Mouse (Mus musculus) adrenal gland, postnatal 14 days (tissue): Measurements from ENCODE around the gene Pik3r2. TPM values are rescaled to one million over a fixed set of nuclear protein-coding genes. Genes with fewer than 3 reads are reported as not detected.

ENCODE experiments used
- DNase-seq: peaks from one replicate; pipeline ENCODE4 v3.0.0; 2021; ENCODE audit warnings: mixed read lengths
- microRNA-seq, 2 experiments: library from miRNA; unstranded; fragments of <30 nt; microRNA quantifications; one replicate each; pipeline ENCODE4 v1.2.0; 2021
- total RNA-seq: library from RNA; stranded (reverse); gene quantifications from 2 replicates; pipeline ENCODE4 v1.2.3, GENCODE M21; 2021

The Pik3r2 gene
- total RNA-seq, 1 experiment from 2014 or later: 35.4 TPM

DNA sequence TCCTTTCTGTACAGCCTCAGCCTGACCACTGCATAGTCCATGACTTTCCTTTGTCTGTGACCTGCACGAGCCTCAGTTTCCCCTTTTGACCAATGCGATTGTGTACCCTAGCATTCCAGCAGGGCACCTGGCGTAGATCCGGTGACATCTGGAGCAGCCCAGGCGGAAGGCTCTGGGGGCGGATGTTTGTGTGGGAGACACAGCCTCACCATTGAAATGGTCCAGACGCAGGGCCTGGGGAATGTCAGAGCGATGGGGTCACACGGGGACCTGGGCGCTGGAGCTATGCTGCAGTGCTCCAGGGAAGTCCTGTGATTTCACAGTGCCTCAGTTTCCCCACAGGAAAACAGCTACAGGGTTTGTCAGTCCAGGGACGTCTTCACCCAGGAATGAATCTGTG lies 34.3 kb downstream of the Pik3r2 start:
- no peak for DNase-seq

DNA sequence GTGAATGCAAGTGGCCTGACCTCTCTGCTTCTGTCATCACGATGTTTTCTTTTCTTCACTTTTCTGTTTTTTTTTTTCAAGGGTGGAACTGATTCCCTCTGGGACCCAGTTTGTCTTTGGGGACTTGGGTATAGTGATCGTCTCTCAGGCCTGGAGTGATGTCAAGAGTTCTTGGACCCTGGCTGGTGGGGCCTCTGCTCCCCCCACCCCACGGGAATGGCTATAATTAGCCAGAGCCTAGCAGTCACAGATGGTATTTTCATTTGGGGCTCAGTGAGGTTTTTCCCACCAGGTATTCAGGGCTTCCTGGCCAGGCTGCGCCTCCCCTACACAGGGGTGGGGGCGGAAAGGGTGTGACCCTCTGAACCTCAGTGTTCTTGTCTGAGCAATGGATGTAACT lies 34.9 kb downstream of the Pik3r2 start:
- DNase-seq: no peak

- no peak for DNase-seq
These were observed 38.3 kb downstream of the Pik3r2 start for GRCm38 (mm10) chr8:70738211-70738610.

DNA sequence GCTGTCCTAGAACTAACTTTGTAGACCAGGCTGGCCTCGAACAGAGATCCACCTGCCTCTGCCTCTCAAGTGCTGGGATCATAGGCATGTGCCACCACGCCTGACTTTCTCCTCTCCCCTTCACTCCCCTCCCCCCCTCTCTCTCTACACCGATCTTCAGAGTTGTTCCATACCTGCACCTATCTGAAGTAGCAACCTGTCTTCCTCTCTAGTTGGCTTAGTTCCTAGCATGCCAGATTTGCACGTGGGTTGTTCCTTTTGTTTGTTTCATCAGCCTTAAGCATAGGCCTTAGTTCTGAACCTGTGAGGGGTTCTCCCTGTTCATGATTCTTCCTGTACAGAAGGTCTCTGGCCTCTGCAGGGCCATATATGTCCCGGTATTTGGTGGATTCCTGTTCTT lies 38.8 kb downstream of the Pik3r2 start:
- no peak for DNase-seq

DNA sequence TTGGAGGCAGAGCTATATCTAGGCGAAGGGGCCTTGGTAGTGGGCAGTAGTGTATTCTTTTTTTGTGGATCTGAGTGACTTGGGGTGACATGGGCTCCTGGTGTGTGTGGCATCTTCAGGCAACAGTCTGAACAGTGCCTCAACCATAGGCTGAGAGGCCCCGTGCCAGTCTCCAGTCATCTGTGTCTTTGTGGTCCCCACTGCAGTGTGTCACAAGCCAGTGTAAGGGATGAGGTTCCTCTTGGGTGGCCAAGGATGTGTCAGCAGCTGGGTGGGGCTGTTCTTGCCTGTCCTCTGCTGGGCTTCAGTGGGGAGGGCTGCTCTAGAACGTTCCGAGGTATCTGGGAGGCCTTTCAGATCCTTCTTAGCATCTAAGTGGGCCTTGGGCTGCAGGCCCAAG lies 45.6 kb downstream of the Pik3r2 start:
- DNase-seq: no peak

- no peak for DNase-seq
These were observed 46.6 kb downstream of the Pik3r2 start for GRCm38 (mm10) chr8:70729808-70730475.

DNA sequence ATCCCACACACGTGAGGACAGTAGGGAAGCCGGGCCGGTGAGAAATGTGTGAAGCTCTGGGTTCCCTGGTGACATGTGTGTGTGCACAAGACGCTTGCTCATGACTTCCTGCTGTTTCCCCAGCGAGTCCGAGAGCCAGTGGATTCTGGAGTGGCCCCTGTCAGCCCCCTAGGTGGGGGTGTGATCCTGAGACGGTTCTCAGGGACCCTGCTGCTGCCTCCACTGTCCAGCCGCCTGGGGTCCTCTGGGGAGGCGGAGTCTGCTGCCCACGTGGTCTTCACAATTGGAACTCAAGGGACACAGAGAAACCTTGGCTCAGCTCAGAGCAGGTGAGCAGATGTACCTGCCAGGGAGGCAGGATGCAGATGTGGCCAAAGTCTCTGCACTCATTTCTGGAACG lies 49.8 kb downstream of the Pik3r2 start:
- DNase-seq: no peak

DNA sequence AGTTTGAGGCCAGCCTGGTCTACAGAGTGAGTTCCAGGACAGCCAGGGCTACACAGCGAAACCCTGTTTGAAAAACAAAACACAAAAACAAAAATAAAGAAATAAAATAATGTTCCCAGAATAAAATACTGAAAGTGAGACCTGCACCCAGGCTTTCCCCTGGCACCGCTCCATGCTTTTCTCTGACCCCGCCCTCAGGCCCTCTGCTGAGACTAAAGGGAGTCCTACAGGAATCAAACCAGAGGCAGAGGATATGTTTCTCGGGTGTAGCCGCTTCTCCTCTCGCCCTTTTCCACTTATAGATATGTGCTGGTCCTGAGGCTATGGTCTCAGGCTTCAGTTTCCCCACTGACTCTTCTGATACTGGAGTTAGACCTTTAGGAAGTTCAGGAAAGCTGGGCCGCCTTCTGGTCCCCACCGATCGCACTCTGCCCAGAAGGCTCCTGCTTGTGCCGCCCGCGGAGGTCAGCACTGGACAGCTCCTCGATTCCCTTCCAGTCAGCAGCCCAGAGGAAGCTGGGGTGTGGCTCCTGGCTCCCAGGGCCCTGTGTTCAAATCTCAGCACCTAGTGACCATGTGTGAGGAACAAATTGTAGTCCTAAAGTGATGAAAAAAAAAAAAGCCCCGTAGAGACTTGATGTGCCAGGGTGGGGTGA lies 50.6 kb downstream of the Pik3r2 start:
- DNase-seq: peak; percentile 66

GRCm38 (mm10) chr8:70724216-70724615 lies 52.3 kb downstream of the Pik3r2 start:
- no peak for DNase-seq

DNA sequence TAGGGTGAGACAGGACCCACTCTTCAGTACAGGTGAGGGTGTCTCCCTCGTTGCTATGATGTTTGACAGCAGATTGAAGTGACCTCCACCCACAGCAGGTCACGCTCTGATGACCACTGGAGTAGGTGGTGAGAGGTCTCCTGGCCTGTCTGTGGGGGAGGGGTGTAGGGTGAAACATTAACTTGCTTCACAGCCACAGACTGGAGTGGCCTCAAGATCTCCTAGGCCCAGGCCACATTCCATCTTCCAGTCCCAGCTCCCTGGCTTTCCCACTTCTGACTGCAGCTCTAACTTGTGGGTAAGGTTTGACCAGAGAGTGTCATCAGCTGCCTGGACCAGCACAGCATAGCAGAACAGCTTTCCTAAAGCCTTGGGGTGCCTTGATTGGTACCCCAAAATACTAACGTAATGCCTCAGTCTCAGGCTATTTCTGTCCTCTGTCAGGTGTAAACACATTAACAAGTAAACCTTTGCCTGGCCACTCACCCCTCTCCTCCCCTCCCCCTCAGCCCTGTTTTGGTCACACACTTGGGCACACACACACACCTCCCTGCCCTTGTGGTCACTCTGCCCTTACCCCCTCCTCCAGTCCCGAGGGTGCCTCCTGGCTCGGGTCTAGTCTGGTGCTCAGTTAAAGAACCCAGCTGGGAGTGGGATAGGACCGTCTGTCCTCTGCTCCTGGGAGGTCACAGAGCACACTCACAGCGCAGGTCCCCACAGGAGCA lies 52.9 kb downstream of the Pik3r2 start, which contains the start of gene Pde4c:
Gene Pde4c (plus strand): TSS at position 235 of the 725 bp plus-strand sequence.
- DNase-seq: no peak

- DNase-seq: no peak
These were observed 54.9 kb downstream of the Pik3r2 start for GRCm38 (mm10) chr8:70721601-70722000.

GRCm38 (mm10) chr8:70720739-70721138 lies 55.8 kb downstream of the Pik3r2 start:
- peak; percentile 85 for DNase-seq

DNA sequence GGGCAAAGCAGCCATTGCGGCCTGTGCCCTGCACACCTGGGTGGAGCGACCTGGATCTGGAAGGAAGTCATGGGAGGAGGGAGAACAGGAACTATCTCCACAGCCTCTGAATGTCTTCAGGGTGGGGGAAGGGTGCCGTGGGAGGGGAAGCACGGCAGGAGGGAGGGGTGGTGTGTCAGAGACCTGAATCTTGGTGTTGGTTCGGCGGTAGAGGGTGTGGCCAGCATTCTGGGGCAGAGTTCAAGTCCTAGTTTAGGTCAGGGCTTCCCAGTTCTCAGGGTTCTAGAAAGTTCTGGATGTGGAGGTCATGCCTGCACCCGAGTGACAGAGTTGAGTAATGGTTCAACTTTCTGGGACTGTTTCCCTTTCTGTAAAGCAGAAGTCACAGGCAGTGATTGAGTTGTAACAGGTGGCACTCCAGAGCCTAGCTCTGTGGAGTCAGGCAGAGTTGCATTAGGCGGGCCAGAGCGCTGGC lies 56.7 kb downstream of the Pik3r2 start:
- DNase-seq: no peak

DNA sequence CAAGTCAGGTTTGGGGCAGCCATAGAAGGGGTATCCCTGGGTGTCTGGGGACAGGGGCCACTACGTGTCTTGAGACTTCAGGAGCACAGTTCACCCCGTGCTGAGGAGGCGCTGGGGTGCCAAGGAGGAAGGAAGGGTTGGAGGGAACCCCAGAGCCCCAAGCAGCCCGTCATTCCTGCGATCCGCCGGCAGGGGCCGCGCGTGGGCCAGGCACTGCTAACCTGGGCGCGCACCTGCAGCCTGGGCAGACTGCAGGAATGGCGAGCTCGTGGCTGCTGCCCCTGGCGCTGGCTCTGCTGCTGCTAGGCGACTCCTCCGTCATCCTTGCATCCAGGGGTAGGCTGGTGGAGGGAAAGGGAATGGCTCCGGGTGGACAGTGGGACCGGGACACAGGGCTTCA lies 58.2 kb downstream of the Pik3r2 start, which contains the start of gene Gm3336:
Gene Gm3336 (plus strand): TSS at position 247 of the 400 bp plus-strand sequence.
- DNase-seq: peak; percentile 77

Small RNA genes lying within 50 kb of the gene (microRNA-seq; reads per million reads assigned to microRNA genes)
- 0.43 to 1.1 reads per million in 2 experiments for gene Mir7240

Other genes starting within 250 kb of the Pik3r2 start
- 235 and 252 TPM in 2 replicates for gene Fkbp8, start 249.0 kb downstream of the Pik3r2 start, total RNA-seq
- gene Kxd1, start 248.8 kb downstream of the Pik3r2 start, total RNA-seq: 78.9 and 83.1 TPM in 2 replicates
- 22.4 and 22.9 TPM in 2 replicates for gene Ell, start 237.3 kb downstream of the Pik3r2 start, total RNA-seq
- 77.2 and 84.7 TPM in 2 replicates for gene Isyna1, start 182.3 kb downstream of the Pik3r2 start, total RNA-seq
- 84.4 and 102 TPM in 2 replicates for gene Ssbp4, start 167.8 kb downstream of the Pik3r2 start, total RNA-seq
- 1.6 and 2.0 TPM in 2 replicates for gene Lrrc25, start 160.6 kb downstream of the Pik3r2 start, total RNA-seq
- gene Gdf15, start 144.3 kb downstream of the Pik3r2 start, total RNA-seq: 0.79 and 1.0 TPM in 2 replicates
- 73.1 and 86.5 TPM in 2 replicates for gene Pgpep1, start 116.3 kb downstream of the Pik3r2 start, total RNA-seq
- 76.0 and 78.6 TPM in 2 replicates for gene Lsm4, start 103.5 kb downstream of the Pik3r2 start, total RNA-seq
- gene Jund, start 77.8 kb downstream of the Pik3r2 start, total RNA-seq: 165 and 174 TPM in 2 replicates
- gene Iqcn, start 73.3 kb downstream of the Pik3r2 start, total RNA-seq: 0.11 and 0.19 TPM in 2 replicates
- gene Gm3336, start 58.2 kb downstream of the Pik3r2 start, total RNA-seq: 0.70 TPM in 1 of 2 replicates, not detected in the other
- gene Pde4c, start 53.0 kb downstream of the Pik3r2 start, total RNA-seq: 1.9 TPM in 2 replicates
- gene Rab3a, start 22.0 kb downstream of the Pik3r2 start, total RNA-seq: 56.2 and 75.1 TPM in 2 replicates
- 113 and 123 TPM in 2 replicates for gene Mpv17l2, start 15.8 kb downstream of the Pik3r2 start, total RNA-seq
- 22.9 and 28.2 TPM in 2 replicates for gene Mast3, start 28.3 kb upstream of the Pik3r2 start, total RNA-seq
- 0.34 TPM in 1 of 2 replicates, not detected in the other for gene Il12rb1, start 31.7 kb upstream of the Pik3r2 start, total RNA-seq
- 12.5 and 15.8 TPM in 2 replicates for gene Arrdc2, start 63.0 kb upstream of the Pik3r2 start, total RNA-seq
- 2.9 and 3.8 TPM in 2 replicates for gene Kcnn1, start 86.5 kb upstream of the Pik3r2 start, total RNA-seq
- 52.2 and 52.9 TPM in 2 replicates for gene Ccdc124, start 97.2 kb upstream of the Pik3r2 start, total RNA-seq
- 0.30 TPM in 1 of 2 replicates, not detected in the other for gene Slc5a5, start 116.0 kb upstream of the Pik3r2 start, total RNA-seq
- gene Rpl18a, start 120.7 kb upstream of the Pik3r2 start, total RNA-seq: 1,399 and 1,708 TPM in 2 replicates
- 26.2 and 32.1 TPM in 2 replicates for gene Map1s, start 129.2 kb upstream of the Pik3r2 start, total RNA-seq